8 mouse cellular contexts compared by ENCODE assay signal in the genomic region with DNA sequence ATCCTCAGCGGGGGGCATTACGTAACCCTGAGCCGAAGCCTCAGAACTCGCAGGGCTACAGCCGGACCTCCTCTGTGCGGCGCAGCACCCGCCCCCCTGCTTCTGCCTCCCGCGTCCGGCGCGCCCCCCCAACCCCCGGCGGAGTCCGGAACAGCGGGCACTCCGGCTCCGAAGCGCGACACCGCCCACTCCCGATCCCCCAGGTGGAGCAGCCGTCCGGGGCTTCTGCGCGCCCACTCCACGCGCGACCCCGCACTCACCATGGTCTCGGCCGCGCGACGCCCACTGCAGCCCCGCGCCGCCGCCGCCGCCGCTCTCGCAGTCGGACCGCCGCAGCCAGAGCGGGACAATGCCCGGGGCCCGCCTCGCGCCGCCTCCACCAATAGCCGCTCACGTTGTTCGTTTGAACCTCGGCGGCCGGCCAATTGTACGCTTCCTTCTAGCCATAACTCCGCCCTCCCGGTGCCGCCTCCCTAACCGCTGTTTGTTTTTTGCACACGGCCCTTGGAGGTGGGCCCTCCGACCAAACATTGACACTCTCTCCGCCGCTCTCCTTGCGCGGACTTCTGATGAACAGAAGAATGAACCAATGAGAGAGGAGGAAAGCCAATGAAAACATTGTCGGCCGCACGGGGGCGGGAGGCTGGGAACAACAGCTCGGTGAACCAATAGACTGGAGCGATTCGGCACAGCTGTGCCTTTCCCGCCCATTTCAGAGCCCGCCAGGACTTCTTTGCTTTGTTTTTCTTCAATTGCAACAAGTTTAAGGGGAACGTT. TPM values are rescaled to one million over a fixed set of nuclear protein-coding genes. Genes with fewer than 3 reads are reported as not detected.
A peak's percentile ranks its signal among the peaks of the same experiment; 100 is the strongest.
DNase-seq lines count a peak whose midpoint lies in the region; ATAC-seq lines count a peak whose summit lies in the region.

Gene H2afv (minus strand): TSS at position 367 of the 777 bp plus-strand sequence.

- peak within 1 kb of the TSS; percentile 95 for H3K27ac ChIP-seq in forebrain, embryonic 14.5 days (ENCODE audit: low read depth, low read length)
- H3K27ac ChIP-seq in neural tube, embryonic 15.5 days (replicated peaks), result peak within 1 kb of the TSS; percentile 94

- no peaks in the 10 kb centered on the region for H3K27me3 ChIP-seq in forebrain, embryonic 14.5 days (replicated peaks; ENCODE audit: control insufficient read depth, insufficient read depth, low read length)
- H3K27me3 ChIP-seq in neural tube, embryonic 15.5 days (replicated peaks), result no peaks in the 10 kb centered on the region

- H3K9ac ChIP-seq in forebrain, embryonic 14.5 days (ENCODE audit: low read length), result peak within 1 kb of the TSS; percentile 87
- H3K9ac ChIP-seq in neural tube, embryonic 15.5 days (replicated peaks), result peak within 1 kb of the TSS; percentile 82

- intact Hi-C loops in heart, postnatal 14 days (cut with DNase I), result no loop called here

- peaks cover under 1% of the 10 kb centered on the region; the same call in 1 of the 2 replicates for H3K36me3 ChIP-seq in forebrain, embryonic 14.5 days (ENCODE audit: control insufficient read depth, insufficient read depth, low read length)
- no peaks in the 10 kb centered on the region for H3K36me3 ChIP-seq in neural tube, embryonic 15.5 days

- peaks cover 7% of the 10 kb centered on the region for H3K4me1 ChIP-seq in forebrain, embryonic 14.5 days (ENCODE audit: control insufficient read depth, insufficient read depth, low read length)
- H3K4me1 ChIP-seq in neural tube, embryonic 15.5 days, result peaks cover 15% of the 10 kb centered on the region

- peak; percentile 99 for ATAC-seq in forebrain, embryonic 14.5 days
- peak; percentile 100 for ATAC-seq in neural tube, embryonic 15.5 days (ENCODE audit: low FRiP score)

- H3K9me3 ChIP-seq in forebrain, embryonic 14.5 days (replicated peaks; ENCODE audit: control insufficient read depth, low read length), result no peaks in the 10 kb centered on the region
- no peaks in the 10 kb centered on the region for H3K9me3 ChIP-seq in neural tube, embryonic 15.5 days (replicated peaks)

- peak; percentile 100 for DNase-seq in ES-CJ7 (ENCODE audit: low read depth, low spot score)
- peak; percentile 100 for DNase-seq in cerebellum, adult 11 months
- peak; percentile 100 for DNase-seq in forebrain, embryonic 14.5 days (ENCODE audit: low spot score)
- DNase-seq in heart, postnatal 14 days, result peak; percentile 99
- peak; percentile 100 for DNase-seq in layer of hippocampus, adult 11-12 months (ENCODE audit: low spot score)
- DNase-seq in lung, adult 18-20 months, result peak; percentile 99
- DNase-seq in testis, postnatal 14 days (ENCODE audit: low spot score), result peak; percentile 100

- peak within 1 kb of the TSS; percentile 69 for H3K4me2 ChIP-seq in forebrain, embryonic 14.5 days (ENCODE audit: low read length)
- H3K4me2 ChIP-seq in neural tube, embryonic 15.5 days, result peak within 1 kb of the TSS; percentile 70

- H3K4me3 ChIP-seq in forebrain, embryonic 14.5 days (ENCODE audit: low read depth, low read length), result peak within 1 kb of the TSS; percentile 74
- peak within 1 kb of the TSS; percentile 87 for H3K4me3 ChIP-seq in neural tube, embryonic 15.5 days (replicated peaks)

- under 1% methylated on average over 62 of the region's 80 CpGs for WGBS in forebrain, embryonic 14.5 days
- under 1% methylated on average over 78 of the region's 80 CpGs for WGBS in neural tube, embryonic 15.5 days

RNA-seq across cellular contexts. Expression of gene H2afv, which starts in this region (rescaled TPM):
- polyA plus RNA-seq in forebrain, embryonic 14.5 days (2014; fragmentation: Nextera tagmentation; extraction: Ambion mirVana), result 593 and 826 TPM in 2 replicates
- 10 to 100 TPM; 57.1 to 59.4 TPM for total RNA-seq in heart, postnatal 14 days (2021)
- polyA plus RNA-seq in neural tube, embryonic 15.5 days (2015; fragmentation: Nextera tagmentation; extraction: Ambion mirVana), result 183 and 240 TPM in 2 replicates

Comparison
In these comparisons a context has a peak if more than half of its experiments do, and no peak if none do; other contexts are left out.
1. Peak in every context shown above with its lines: DNase-seq, ATAC-seq, H3K4me3 ChIP-seq and H3K27ac ChIP-seq.